Comparison of ENCODE assay signal across 8 mouse cellular contexts in genomic region chr2:180227262-180228059, GRCm38 (mm10). TPM values are rescaled to one million over a fixed set of nuclear protein-coding genes. Genes with fewer than 3 reads are reported as not detected.
A peak's percentile ranks its signal among the peaks of the same experiment; 100 is the strongest.
DNase-seq lines count a peak whose midpoint lies in the region; ATAC-seq and TF ChIP-seq lines count a peak whose summit lies in the region.

No protein-coding gene starts in this region.

- no peak overlapping the region for H3K9ac ChIP-seq in forebrain, embryonic 15.5 days (replicated peaks)
- no peak overlapping the region for H3K9ac ChIP-seq in hindbrain, embryonic 14.5 days
- H3K9ac ChIP-seq in liver, embryonic 11.5 days (ENCODE audit: low read depth, low read length): no peak overlapping the region

- H3K4me3 ChIP-seq in forebrain, embryonic 15.5 days: no peak overlapping the region
- H3K4me3 ChIP-seq in hindbrain, embryonic 14.5 days (replicated peaks; ENCODE audit: low read length): no peak overlapping the region
- H3K4me3 ChIP-seq in liver, embryonic 11.5 days (ENCODE audit: low read depth, low read length): peak overlapping the region; percentile 30
- H3K4me3 ChIP-seq in myocyte: peak overlapping the region; percentile 85

- WGBS in forebrain, embryonic 15.5 days: 1% methylated on average over 21 of the region's 21 CpGs
- WGBS in hindbrain, embryonic 14.5 days: under 1% methylated on average over 21 of the region's 21 CpGs
- 2% methylated on average over 21 of the region's 21 CpGs for WGBS in liver, embryonic 11.5 days

- peak; percentile 39 for ATAC-seq in forebrain, embryonic 15.5 days (replicated peaks)
- ATAC-seq in hindbrain, embryonic 14.5 days (ENCODE audit: low FRiP score): peak; percentile 46; the same call in 1 of the 2 replicates
- peak; percentile 61 for ATAC-seq in liver, embryonic 11.5 days (replicated peaks; ENCODE audit: low FRiP score)

- peaks cover 36% of the 10 kb centered on the region for H3K4me1 ChIP-seq in forebrain, embryonic 15.5 days
- peaks cover 14% of the 10 kb centered on the region for H3K4me1 ChIP-seq in hindbrain, embryonic 14.5 days (replicated peaks; ENCODE audit: control insufficient read depth, insufficient read depth, low read length)
- peaks cover 11% of the 10 kb centered on the region for H3K4me1 ChIP-seq in liver, embryonic 11.5 days (replicated peaks; ENCODE audit: control insufficient read depth, insufficient read depth, low read length)

- peaks cover 6% of the 10 kb centered on the region; the same call in 1 of the 2 replicates for H3K27me3 ChIP-seq in forebrain, embryonic 15.5 days
- H3K27me3 ChIP-seq in hindbrain, embryonic 14.5 days (ENCODE audit: control insufficient read depth, insufficient read depth, low read length): peaks cover 34% of the 10 kb centered on the region
- H3K27me3 ChIP-seq in liver, embryonic 11.5 days (replicated peaks; ENCODE audit: control insufficient read depth, insufficient read depth, low read length): peaks cover 44% of the 10 kb centered on the region
- H3K27me3 ChIP-seq in myocyte (ENCODE audit: control insufficient read depth, insufficient read depth, insufficient read length): no peaks in the 10 kb centered on the region

- H3ac ChIP-seq in myocyte (ENCODE audit: control insufficient read depth, insufficient read length): no peak overlapping the region

- peak overlapping the region; percentile 26 for H3K4me2 ChIP-seq in forebrain, embryonic 15.5 days (replicated peaks)
- peak overlapping the region; percentile 28; the same call in 1 of the 2 replicates for H3K4me2 ChIP-seq in hindbrain, embryonic 14.5 days (replicated peaks)
- H3K4me2 ChIP-seq in liver, embryonic 11.5 days: peak overlapping the region; percentile 59
- H3K4me2 ChIP-seq in myocyte (ENCODE audit: low read depth): peak overlapping the region; percentile 85

- H3K9me3 ChIP-seq in forebrain, embryonic 15.5 days: no peaks in the 10 kb centered on the region
- H3K9me3 ChIP-seq in hindbrain, embryonic 14.5 days (ENCODE audit: control insufficient read depth, low read length): no peaks in the 10 kb centered on the region
- no peaks in the 10 kb centered on the region for H3K9me3 ChIP-seq in liver, embryonic 11.5 days (ENCODE audit: control insufficient read depth, low read length)

- no peak overlapping the region for H3K27ac ChIP-seq in forebrain, embryonic 15.5 days (replicated peaks)
- no peak overlapping the region for H3K27ac ChIP-seq in hindbrain, embryonic 14.5 days
- no peak overlapping the region; the same call in 1 of the 2 replicates for H3K27ac ChIP-seq in liver, embryonic 11.5 days (ENCODE audit: low read depth, low read length)

- H3K79me2 ChIP-seq in myocyte (ENCODE audit: control insufficient read depth, insufficient read depth): peaks cover 29% of the 10 kb centered on the region

- peak; percentile 66 for TF ChIP-seq POLR2A in myocyte (IDR thresholded peaks at IDR 0.05; ENCODE audit: insufficient read length, low read depth)

- peak; percentile 47 to 65 for DNase-seq in cerebellum, postnatal 14 days
- DNase-seq in cerebellum, adult 9-10 months: no peak
- DNase-seq in adrenal gland, postnatal 36 days: peak; percentile 60 to 79
- no peak for DNase-seq in hindbrain, embryonic 14.5 days (ENCODE audit: low spot score)
- DNase-seq in liver, embryonic 11.5 days (ENCODE audit: low spot score): peak; percentile 69
- no peak for DNase-seq in frontal cortex, postnatal 14 days (ENCODE audit: low spot score in 2 of 2)

- H3K36me3 ChIP-seq in forebrain, embryonic 15.5 days: no peaks in the 10 kb centered on the region
- H3K36me3 ChIP-seq in hindbrain, embryonic 14.5 days (replicated peaks; ENCODE audit: control insufficient read depth, insufficient read depth): no peaks in the 10 kb centered on the region
- H3K36me3 ChIP-seq in liver, embryonic 11.5 days (ENCODE audit: control insufficient read depth, insufficient read depth, low read length): no peaks in the 10 kb centered on the region
- H3K36me3 ChIP-seq in myocyte (ENCODE audit: control insufficient read depth, insufficient read depth): no peaks in the 10 kb centered on the region

TF ChIP-seq in myocyte, 11 proteins besides CTCF, POLR2A, EP300 and RAD21:
- TF ChIP-seq TCF12 (IDR thresholded peaks at IDR 0.05; ENCODE audit: insufficient read depth, poor library complexity, severe bottlenecking): peak; percentile 99
- peak; percentile 68 for TF ChIP-seq POLR2AphosphoS2 (IDR thresholded peaks at IDR 0.05; ENCODE audit: insufficient read length, low read depth)
- peak; percentile 98 to 100 (median 99) for TF ChIP-seq MYOG (IDR thresholded peaks at IDR 0.05; ENCODE audit: control insufficient read depth in 1 of 3, insufficient read depth in 1 of 3, insufficient read length in 2 of 3, low read depth in 2 of 3)
- TF ChIP-seq MAX (IDR thresholded peaks at IDR 0.05; ENCODE audit: low read depth): no peak
- TF ChIP-seq REST (IDR thresholded peaks at IDR 0.05; ENCODE audit: insufficient read depth, insufficient read length): no peak
- no peak for TF ChIP-seq USF1 (IDR thresholded peaks at IDR 0.05; ENCODE audit: low read depth)
- TF ChIP-seq MYOD1 (IDR thresholded peaks at IDR 0.05; ENCODE audit: control insufficient read depth in 1 of 3, insufficient read length in 2 of 3, low read depth in 2 of 3): peak; percentile 63 to 99 (median 98)
- peak; percentile 99 for TF ChIP-seq TCF3 (IDR thresholded peaks at IDR 0.05; ENCODE audit: insufficient read length, low read depth)
- TF ChIP-seq SRF (IDR thresholded peaks at IDR 0.05; ENCODE audit: control insufficient read depth, insufficient read length, low read depth): no peak
- TF ChIP-seq E2F4 (IDR thresholded peaks at IDR 0.05; ENCODE audit: insufficient read depth): peak; percentile 15
TF ChIP-seq in myocyte: peak in this region for 6.

RNA-seq across cellular contexts. Expression of gene Lama5, which starts 1.8 kb away (rescaled TPM):
- 10 to 100 TPM; 25.7 to 74.5 TPM for total RNA-seq in adrenal gland, postnatal 36 days (2021)
- polyA plus RNA-seq in forebrain, embryonic 15.5 days (2015; fragmentation: Nextera tagmentation; extraction: Ambion mirVana): 3.0 and 3.1 TPM in 2 replicates
- 2.6 and 2.9 TPM in 2 replicates for polyA plus RNA-seq in hindbrain, embryonic 14.5 days (2014; fragmentation: Nextera tagmentation; extraction: Ambion mirVana)
- 10.7 and 15.5 TPM in 2 replicates for polyA plus RNA-seq in liver, embryonic 11.5 days (2014; fragmentation: Nextera tagmentation; extraction: Ambion mirVana)
- 80.8 TPM for polyA plus RNA-seq in myocyte (2012; fragmentation: generic; extraction: Trizol)

RNA-seq across cellular contexts. Expression of gene Rps21, which starts 29.7 kb away (rescaled TPM):
- total RNA-seq in adrenal gland, postnatal 36 days (2021): 100 to 1,000 TPM; 736 to 838 TPM
- polyA plus RNA-seq in forebrain, embryonic 15.5 days (2015; fragmentation: Nextera tagmentation; extraction: Ambion mirVana): 407 and 432 TPM in 2 replicates
- 372 and 509 TPM in 2 replicates for polyA plus RNA-seq in hindbrain, embryonic 14.5 days (2014; fragmentation: Nextera tagmentation; extraction: Ambion mirVana)
- 736 and 852 TPM in 2 replicates for polyA plus RNA-seq in liver, embryonic 11.5 days (2014; fragmentation: Nextera tagmentation; extraction: Ambion mirVana)
- polyA plus RNA-seq in myocyte (2012; fragmentation: generic; extraction: Trizol): 3,913 TPM

RNA-seq across cellular contexts. Expression of gene Cables2, which starts 45.8 kb away (rescaled TPM):
- total RNA-seq in adrenal gland, postnatal 36 days (2021): 10 to 100 TPM; 14.0 to 14.2 TPM
- polyA plus RNA-seq in forebrain, embryonic 15.5 days (2015; fragmentation: Nextera tagmentation; extraction: Ambion mirVana): 18.4 and 21.6 TPM in 2 replicates
- polyA plus RNA-seq in hindbrain, embryonic 14.5 days (2014; fragmentation: Nextera tagmentation; extraction: Ambion mirVana): 40.6 and 40.9 TPM in 2 replicates
- 9.4 and 9.6 TPM in 2 replicates for polyA plus RNA-seq in liver, embryonic 11.5 days (2014; fragmentation: Nextera tagmentation; extraction: Ambion mirVana)
- 6.8 TPM for polyA plus RNA-seq in myocyte (2012; fragmentation: generic; extraction: Trizol)

RNA-seq across cellular contexts. Expression of gene Adrm1, which starts 56.2 kb away (rescaled TPM):
- total RNA-seq in adrenal gland, postnatal 36 days (2021): 100 to 1,000 TPM; 148 to 182 TPM
- 201 and 206 TPM in 2 replicates for polyA plus RNA-seq in forebrain, embryonic 15.5 days (2015; fragmentation: Nextera tagmentation; extraction: Ambion mirVana)
- 148 and 149 TPM in 2 replicates for polyA plus RNA-seq in hindbrain, embryonic 14.5 days (2014; fragmentation: Nextera tagmentation; extraction: Ambion mirVana)
- polyA plus RNA-seq in liver, embryonic 11.5 days (2014; fragmentation: Nextera tagmentation; extraction: Ambion mirVana): 211 and 217 TPM in 2 replicates
- 188 TPM for polyA plus RNA-seq in myocyte (2012; fragmentation: generic; extraction: Trizol)

Comparison
In these comparisons a context has a peak if more than half of its experiments do, and no peak if none do; other contexts are left out.
1. DNase-seq: peak in cerebellum, postnatal 14 days (2 of 2), adrenal gland, postnatal 36 days (2 of 2) and liver, embryonic 11.5 days (single experiment); none in cerebellum, adult 9-10 months (single experiment), hindbrain, embryonic 14.5 days (single experiment) and frontal cortex, postnatal 14 days (0 of 2).
2. H3K4me2 ChIP-seq: peak in every context shown above with its lines; median percentile 85 in myocyte; 59 in liver, embryonic 11.5 days; 28 in hindbrain, embryonic 14.5 days; 26 in forebrain, embryonic 15.5 days.
3. H3K4me3 ChIP-seq: peak in liver, embryonic 11.5 days (single experiment) and myocyte (single experiment); none in forebrain, embryonic 15.5 days (single experiment) and hindbrain, embryonic 14.5 days (single experiment).
4. Peak in every context shown above with its lines, with median percentiles within 50 percentile points of each other: ATAC-seq.